Mouse (Mus musculus) neutrophil, adult 5-6 weeks (primary cell): ENCODE measurements at regions not wholly inside any gene's neighbourhood (a gene's known extent, or its start where the extent isn't known, plus 50 kb on each side); places are given as distances from the start of the nearest gene placed in this dataset.

Source experiments
- ATAC-seq: fragments of 151-379, 151-347 bp; 2 replicates; pipeline ENCODE4 v1.8.0; 2017; ENCODE audit warnings: mild to moderate bottlenecking, moderate TSS enrichment; ENCODE audit not compliant: insufficient number of reproducible peaks, poor library complexity, low FRiP score, severe bottlenecking; ENCODE audit errors: extremely low read depth

DNA sequence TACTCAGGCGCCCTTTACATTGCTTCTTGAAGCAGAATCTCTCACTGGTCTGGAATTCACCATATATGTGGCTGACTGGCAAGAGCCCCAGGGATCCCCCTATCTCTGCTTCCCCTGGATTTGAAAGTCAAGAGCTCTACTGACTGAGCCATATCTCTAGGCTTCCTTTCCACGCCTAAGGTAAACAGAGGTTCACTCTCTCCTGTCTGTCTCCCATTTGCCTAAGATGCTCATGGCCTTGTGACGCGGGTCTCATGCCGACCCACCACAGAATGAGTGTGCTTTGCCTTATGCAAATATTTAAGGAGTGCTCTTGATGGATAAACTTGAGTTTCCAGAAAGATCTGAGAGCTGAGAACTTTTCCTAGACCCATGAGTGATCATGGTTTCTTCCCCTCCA lies 173.9 kb downstream of the Vrk1 start:
- ATAC-seq = no peak

DNA sequence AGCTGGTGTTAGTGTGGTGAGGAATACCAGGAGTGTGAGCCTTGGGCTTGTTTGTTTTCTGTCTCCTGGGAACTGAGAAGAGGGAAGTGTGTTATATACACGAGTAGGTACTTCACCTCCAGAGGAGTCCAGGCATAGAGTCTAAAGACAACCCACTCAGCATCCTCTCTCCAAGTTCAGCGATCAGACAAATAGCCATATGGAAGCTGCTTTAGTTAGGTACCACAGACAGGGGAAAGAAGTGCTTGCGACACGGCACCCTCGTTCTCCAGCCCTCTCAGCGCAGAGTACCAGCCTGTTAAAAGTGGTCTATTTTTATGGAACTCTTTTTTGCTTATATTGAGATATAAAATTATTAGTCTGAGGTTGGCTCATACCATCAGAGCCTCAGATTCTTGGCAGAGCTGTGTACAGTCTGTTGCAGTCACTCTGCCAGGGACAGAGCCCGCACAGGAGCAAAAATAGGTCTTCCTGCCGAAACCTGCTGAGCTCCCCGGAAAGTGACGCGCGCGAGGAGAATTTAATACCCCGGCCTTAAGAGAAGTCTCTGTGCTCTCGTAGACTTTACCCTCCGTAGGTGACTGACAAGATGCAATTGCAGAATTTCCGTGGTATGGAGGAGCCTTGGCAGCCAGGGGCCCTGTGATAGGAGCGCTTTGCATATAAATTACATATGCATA lies 175.5 kb downstream of the Vrk1 start:
- ATAC-seq = no peak

DNA sequence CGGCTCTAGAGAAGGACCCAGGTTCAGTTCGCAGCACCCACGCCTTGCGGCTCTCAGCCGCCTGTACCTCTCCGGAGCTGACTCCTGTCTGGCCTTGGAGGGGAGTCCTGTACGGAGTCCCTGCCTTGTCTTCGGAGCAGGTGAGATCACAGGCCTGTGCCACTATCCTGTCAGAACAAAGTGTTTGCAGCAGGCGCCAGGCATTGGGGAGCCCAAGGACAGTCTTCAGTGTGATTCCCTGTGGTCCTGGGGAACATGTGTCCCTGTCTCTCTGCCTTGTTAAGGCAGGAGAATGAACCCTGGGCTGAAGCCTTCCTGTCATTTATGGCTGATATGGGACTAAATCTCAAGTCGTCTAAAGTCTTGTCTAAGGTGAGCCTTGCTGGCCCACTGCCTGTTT lies 176.5 kb downstream of the Vrk1 start:
- ATAC-seq = no peak

DNA sequence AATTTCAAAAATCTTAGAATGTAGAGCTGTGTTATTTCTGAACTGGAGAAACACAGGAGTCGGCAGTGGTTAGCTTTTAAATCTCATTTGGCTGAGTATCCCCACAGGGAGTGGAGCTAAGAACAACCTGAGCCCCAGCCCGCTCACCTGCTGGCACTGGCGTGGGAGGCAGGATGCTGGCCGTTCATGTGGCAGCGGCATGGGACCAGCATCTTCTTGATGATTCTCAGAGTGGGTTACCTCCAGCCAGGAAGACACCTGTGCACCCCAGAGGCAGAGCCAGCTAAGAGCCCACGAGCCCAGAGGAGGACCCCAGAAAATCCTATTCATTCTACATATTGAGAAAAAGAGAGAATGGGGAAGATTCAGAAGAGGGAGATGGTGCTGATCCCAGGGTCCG lies 181.7 kb downstream of the Vrk1 start:
- ATAC-seq = no peak

DNA sequence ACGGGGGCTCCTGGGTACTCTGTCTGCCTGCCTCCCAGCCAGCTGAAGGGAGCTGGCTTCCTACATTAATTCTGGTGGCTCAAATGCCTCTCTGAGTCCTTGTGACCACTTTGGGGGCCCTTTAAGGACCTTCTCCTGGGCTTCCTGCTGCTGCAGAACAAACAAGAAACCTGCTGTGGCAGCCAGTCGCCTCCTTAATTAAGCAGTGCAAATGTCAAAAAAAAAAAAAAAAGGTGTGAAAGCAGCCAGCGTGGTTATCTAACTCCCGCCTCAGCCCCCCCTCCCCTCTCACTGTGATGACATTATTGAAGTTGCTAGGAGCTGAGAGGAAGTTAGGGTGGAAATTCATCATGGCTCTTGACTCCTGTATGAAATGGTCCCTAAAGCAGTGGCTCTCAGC lies 189.3 kb downstream of the Vrk1 start:
- ATAC-seq = no peak

DNA sequence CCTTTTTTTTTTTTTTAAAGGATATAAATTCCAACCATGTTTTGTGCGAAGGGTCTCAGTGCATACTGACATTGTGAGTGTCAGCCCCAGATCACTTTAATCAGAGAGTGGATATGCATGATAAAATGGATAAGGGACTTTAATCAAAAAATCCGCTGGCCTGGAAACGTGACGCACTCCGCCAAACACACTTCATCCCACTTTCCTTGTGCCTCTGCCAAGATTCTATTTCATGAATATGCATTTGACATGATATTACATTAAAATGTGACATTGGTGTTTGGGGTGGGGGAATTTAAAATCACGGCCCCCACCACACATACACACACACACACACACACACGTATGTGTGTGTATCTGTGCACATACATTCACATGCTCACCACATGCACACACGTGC lies 193.5 kb downstream of the Vrk1 start:
- no peak for ATAC-seq

DNA sequence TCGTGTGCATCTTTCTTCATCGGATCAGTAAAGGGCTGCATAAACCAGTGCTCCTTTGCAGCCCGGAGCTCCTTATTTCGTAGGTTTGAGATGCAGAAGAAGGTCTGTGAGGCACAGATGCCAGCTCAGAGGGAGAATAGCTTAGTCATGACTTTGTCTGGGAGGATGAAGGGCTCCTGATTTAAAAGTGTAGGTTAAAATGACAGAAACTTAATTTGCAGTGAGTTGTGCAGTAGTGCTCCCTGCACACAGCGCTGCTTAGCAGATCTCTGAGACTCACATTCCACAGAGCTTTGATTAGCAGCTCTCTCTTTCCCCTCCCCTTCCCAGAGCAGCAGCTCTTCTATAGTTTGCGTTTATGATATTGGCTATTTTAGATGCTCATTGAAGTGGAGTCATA lies 200.9 kb downstream of the Vrk1 start:
- no peak for ATAC-seq

DNA sequence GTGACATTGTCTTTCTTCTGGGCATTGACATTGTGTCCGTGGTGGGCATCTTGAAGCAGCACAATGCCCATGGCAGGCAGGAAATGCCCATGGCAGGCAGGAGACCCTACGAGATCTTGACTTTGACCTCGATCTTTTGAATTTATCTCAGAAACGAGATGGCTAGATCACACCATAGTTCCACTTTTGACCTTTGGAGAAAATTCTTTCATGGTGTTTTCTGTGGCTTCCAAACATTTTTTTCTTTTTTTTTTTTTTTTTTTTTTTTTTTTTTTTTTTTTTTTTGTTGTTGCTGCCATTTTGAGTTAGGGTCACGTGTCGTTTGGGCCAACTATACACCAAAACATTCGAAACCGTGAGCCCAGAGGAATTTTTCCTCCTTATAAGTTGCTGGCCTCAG lies 201.5 kb downstream of the Vrk1 start:
- no peak for ATAC-seq

DNA sequence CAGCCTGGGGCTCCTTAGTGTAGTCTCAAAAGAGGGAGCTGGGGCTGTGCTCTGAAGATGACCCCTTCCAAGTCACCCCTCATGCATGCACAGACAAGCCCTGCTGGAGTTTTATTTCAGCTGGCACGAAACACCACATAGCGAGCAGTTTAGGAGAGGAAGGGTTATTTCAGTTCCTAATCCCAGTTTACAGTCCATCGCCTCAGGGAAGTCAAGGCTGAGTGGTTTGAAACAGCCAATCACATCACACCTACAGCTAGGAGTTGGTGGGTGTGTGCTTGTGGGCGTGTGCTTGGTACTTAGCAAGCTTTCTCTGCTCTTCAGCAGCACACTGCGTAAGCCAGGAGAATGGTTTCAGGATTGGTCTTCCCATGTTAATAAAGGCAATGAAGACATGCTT lies 202.4 kb downstream of the Vrk1 start:
- ATAC-seq = no peak

DNA sequence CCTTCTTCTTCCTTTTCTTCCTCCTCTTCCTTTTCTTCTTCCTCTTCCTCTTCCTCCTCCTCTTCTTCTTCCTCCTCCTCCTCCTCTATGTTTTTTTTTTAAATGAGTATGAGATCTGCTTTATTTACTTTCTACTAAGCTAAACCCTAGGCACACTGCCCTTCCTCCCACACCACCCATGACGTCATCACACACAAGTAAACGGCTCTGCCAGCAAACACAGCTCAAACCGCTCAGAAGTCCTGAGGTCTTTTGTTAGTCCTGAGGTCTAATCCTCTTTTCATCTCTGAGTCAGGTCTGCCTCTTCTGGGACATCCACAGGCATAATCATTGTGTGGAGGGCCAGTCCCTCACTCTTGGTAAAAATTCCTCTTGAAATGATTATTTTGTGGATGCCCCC lies 210.0 kb downstream of the Vrk1 start:
- no peak for ATAC-seq

DNA sequence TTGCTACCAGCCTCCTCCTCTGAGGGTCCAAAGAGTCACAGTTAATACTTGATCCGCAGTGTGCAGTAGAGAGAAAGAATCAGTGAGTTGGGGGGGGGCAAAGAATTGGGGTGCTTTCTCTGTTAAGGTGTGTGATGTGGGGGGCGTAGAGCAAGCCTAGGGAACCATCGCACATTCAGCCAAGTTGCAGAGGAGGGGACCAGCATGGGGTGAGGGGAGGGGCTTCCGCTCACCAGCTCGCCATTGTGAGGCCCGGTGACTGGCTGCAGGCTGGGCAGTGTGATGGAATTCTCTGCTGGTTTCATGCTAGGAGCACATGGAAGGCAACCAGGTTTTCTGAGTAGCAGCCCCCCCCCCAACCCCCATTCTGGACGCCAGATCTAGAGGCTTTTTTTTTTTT lies 216.2 kb downstream of the Vrk1 start:
- ATAC-seq = no peak

DNA sequence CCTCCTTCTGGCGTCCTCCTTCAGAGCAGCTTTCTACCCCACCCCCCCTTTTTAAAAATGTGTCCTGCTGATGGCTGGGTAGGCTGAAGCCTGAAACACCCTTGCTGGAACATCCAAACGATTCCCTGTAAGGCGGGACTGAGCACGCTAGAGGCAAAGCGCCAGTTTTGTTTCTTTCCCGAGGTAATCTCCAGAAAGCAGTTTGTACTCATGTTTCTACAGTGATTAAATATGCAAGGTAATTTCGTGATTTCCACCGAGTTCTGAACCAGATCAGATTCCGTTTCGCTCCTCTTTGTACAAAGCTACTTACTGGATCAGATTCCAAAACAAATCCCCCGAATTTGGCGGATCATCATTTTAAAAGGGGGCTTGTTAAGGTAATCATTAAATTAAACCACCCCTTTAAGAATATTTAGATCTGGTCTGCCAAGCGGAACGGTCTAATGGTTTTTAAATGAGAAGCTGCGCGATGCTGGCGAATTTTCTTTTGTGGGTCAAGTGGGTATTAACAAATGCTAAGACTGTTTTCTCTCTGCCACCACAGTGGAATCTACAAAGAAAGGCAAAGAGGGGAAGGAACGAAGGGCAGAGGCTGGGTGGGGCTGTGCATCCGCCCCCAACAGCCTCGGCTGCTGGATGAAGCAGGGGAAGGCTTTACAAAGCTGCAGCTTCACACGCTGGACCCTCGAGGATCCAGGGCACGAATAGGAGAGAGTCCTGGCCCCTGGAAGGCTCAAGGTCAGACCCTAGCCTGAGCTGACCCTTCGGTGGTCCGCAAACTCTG lies 216.9 kb downstream of the Vrk1 start:
- ATAC-seq = no peak

DNA sequence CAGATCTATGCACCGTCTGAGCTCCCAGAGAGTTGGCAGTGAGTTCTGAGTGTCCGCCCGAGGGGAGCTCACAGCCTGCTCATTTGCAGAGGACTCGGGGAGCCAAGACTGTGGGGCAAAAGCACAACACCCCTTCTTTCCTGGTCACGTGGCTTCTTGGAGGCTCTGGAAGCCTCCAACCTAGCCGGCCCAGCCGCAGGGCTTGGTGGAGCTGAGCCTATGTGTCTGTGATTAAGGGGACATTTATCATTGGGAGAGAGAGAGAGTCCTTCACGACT lies 217.5 kb downstream of the Vrk1 start:
- no peak for ATAC-seq

DNA sequence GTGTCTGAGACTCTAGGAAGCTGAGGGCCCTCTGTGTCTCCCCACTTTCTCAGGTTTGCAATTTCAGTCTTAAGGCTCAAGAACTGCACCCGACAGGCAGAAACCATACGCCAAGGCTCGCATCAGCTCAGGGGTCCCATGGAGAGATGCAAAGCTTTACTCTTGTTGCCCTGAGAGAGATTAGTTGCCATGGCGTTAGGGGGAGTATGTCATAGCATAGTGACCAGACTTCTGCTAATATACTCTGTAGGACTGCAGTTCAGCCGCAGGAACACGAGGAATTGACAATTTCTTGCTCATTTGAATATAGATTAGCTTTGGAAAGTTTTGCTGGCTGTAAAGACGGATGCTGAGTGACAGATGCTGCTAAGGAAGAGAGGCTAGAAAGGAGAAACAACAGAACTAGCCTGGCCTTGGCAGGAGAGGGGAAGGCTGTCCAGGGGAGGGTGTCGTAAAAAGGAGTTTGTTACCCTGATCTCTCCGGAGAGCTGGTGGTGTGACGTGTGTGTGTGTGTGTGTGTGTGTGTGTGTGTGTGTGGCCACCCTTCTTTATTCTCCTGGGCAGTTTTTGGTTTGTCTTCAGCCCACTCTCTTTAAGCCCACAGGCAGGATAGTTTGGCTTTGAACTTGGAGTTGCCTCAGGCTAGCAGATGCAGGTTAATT lies 235.3 kb downstream of the Vrk1 start:
- no peak for ATAC-seq

DNA sequence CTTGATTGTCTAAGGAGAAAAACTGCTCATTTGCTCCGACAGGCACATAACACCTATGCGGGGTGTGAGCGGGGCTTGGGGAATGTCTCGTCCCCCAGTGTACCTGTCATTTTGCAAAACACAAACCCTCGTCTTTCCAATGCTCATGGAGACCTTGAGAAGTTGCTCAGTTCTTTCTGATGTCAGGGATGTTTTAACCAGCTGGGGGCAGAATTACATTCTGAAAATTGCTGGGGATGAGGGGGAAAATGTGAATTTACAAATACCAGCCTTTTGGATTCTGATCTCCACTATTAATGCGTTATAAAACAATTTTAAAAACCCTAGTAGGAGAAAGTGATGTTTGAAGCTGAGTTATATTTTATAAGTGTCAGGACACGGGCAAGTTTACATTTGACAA lies 263.6 kb downstream of the Vrk1 start:
- no peak for ATAC-seq

DNA sequence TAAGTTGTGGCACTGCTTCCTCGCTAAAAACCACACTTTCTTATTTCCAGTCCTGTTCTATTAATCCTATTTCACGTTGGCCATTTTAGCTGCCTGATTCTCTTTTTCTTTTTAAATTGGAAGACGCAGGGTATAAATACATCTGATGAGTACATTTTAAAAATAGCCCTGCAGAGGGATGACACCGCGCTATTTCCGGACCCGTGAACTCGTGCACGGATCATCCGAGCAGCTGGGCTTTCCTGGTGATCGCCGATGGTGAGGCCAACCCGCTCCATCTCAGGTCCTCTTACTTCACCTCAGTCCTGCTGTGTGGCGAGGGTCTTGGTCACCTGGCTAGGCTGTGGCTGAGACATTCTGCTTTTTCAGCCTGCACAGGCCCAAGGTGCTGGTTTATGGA lies 267.9 kb downstream of the Vrk1 start:
- no peak for ATAC-seq

DNA sequence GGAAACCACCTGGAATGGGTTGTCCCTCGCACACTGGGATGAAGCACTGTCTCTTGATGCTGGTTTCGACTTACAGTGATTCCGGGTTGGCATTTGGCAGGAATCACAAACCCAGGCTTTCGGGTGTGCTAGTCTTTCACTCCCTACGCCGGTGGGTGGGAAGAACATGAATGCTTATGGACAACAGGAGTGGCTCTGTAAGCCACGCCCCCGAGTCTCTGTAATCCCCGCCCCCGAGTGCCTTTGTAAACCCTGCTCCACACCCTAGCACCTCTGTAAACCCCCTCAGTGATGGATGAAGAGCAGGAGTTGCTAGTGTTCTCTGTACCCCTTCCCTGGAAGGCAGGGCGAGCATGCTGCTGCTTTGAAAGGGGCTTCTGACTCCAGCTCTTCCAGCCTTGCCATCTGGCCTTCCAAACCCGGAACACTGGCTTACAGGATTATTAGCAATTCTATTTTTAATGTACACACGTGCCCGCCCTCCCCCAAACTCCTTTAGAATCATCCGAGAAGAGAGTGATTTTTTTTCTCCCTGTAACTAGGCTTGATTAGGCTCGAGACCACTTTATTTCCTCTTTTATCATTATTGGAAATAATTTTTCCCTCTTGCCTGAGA lies 272.6 kb downstream of the Vrk1 start:
- ATAC-seq = no peak

DNA sequence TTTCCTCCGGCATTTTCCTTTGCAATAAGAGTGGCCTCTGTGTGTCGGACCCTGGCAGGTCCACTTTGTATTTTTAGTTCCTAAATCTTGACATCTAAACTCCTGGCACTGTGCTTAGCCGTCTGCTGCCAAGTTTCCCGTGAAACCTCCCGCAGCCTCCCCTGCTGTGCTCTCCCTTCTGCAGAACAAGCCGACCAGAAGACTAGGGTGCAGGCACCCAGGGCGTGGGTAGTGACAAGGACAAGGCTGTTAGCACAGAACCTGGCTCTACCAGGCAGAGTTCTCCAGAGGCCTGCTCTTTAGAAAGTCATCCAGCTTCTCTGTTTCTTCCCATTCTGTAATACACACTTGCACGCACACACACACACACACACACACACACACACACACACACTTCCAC lies 274.8 kb downstream of the Vrk1 start:
- ATAC-seq = no peak

DNA sequence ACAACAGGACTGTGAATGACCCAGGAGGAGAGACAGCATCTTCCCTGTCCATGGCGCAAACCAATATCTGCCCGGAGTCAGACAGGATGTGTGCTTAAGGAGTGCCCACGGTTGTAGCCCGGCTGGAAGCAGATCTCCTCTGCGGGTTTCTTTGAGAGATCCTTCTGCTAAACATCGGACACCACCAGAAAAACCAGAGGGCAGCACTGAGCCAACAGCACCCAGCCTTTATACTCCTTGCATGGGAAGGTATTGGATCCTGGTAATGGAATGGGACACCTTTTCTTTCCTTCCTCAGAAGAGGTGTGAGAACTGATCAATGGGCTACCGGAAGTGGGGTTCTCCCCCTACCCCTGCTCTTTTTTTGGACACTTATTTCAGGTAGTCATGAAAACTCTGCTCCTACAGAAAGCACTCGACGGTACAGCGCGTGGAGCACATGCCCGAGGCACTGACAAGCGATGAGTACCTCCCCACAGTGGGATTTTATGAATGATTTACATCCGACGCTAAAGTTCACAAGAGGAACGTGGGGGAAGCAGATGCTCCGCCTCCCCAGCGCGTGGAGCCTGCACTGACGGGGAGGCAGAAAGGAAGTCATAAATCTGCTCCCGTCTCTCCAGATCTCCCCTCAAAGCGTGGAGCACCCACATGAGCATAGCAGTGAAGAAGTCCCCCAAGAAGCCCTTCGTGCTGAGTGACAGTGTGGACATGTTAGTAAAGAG lies 278.9 kb downstream of the Vrk1 start:
- ATAC-seq = no peak
